Mouse (Mus musculus) spleen, adult 2 months (tissue): ENCODE results near the gene Pdia3. TPM values are rescaled to one million over a fixed set of nuclear protein-coding genes. Genes with fewer than 3 reads are reported as not detected.

Source experiments
- DNase-seq, 2 experiments: peaks; one replicate each; pipeline versions ENCODE4 v3.0.0 to v3.0.0-alpha.2; 2012 to 2021; ENCODE audit warnings: low spot score in 2 of 2, low read depth in 1 of 2
- H3K27ac ChIP-seq: fragments of 200-500 bp; 2 replicates; pipeline ENCODE4 v1.5.1; 2012; ENCODE audit warnings: low read length, inconsistent platforms; ENCODE audit not compliant: insufficient read depth
- H3K27me3 ChIP-seq: fragments of 200-500 bp; 2 replicates; pipeline ENCODE4 v1.6.1; 2012; ENCODE audit warnings: mild to moderate bottlenecking, moderate library complexity, low read length, inconsistent platforms; ENCODE audit not compliant: control insufficient read depth, insufficient read depth
- H3K36me3 ChIP-seq: fragments of 200-500 bp; 2 replicates; pipeline ENCODE4 v1.6.1; 2012; ENCODE audit warnings: mild to moderate bottlenecking, low read length, inconsistent platforms; ENCODE audit not compliant: control insufficient read depth, insufficient read depth
- H3K4me1 ChIP-seq: fragments of 200-500 bp; 2 replicates; pipeline ENCODE4 v1.6.1; 2011; ENCODE audit warnings: inconsistent platforms; ENCODE audit not compliant: control insufficient read depth, insufficient read depth, insufficient read length
- H3K4me3 ChIP-seq: fragments of 200-500 bp; 2 replicates; pipeline ENCODE4 v1.5.1; 2011; ENCODE audit warnings: mild to moderate bottlenecking, inconsistent platforms; ENCODE audit not compliant: insufficient read depth, insufficient read length; ENCODE audit errors: extremely low read depth
- CTCF ChIP-seq: fragments of 200-500 bp; IDR thresholded peaks from 2 replicates; pipeline ENCODE4 v1.5.1; 2011; ENCODE audit warnings: mild to moderate bottlenecking, inconsistent platforms; ENCODE audit not compliant: insufficient read depth, insufficient read length, insufficient replicate concordance; ENCODE audit errors: extremely low read depth
- POLR2A ChIP-seq: fragments of 200-500 bp; IDR thresholded peaks from 2 replicates; pipeline ENCODE4 v1.6.1; 2011; ENCODE audit warnings: low read depth, low read length, inconsistent platforms
- WGBS: fragments of 180-500 bp; shearing (Covaris S2); methylation state at CpG from one replicate; pipeline ENCODE4 v1.1.7; 2018; 5-methylcytosine and 5-hydroxymethylcytosine counted together
- polyA plus RNA-seq: library from polyadenylated mRNA; depleted of rRNA; stranded (reverse); fragments of >200 nt; gene quantifications from 2 replicates; pipeline ENCODE4 v1.2.3, GENCODE M21; 2012

Pdia3 gene
- polyA plus RNA-seq, 1 experiment = 214 TPM

- H3K4me1 ChIP-seq = no peaks in the 10 kb centered on the region; the same call in 1 of the 2 replicates
- no peak overlapping the region for H3K4me3 ChIP-seq
- DNase-seq = no peak
- H3K36me3 ChIP-seq = peaks cover 11% of the 10 kb centered on the region
- WGBS = 79% methylated on average over 3 of the region's 3 CpGs
- H3K27me3 ChIP-seq = no peaks in the 10 kb centered on the region
- TF ChIP-seq CTCF (no peak), POLR2A (no peak)
- H3K27ac ChIP-seq = no peak overlapping the region
Measured at GRCm38 (mm10) chr2:121418476-121418875, 4.9 kb downstream of the Pdia3 start.

DNA sequence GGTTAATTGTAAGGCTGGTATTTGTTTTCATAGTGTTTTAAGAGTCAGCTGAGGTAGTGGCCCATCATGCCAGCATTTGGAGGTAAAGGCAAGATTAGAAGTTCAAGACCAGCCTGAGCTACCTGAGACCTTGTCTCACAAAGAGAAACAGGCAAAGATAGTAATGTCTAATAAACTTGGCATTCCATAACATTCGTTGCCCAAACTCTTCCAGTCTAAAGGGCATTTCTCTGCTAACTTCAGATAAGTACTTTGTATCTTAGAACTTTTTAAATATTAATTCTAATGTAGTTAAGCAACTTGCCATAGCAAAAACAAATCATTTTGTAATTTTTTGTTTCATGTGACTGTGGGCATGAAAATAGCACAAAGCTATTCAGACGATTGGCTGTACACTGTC lies 9.6 kb downstream of the Pdia3 start:
- no peak for TF ChIP-seq CTCF
- TF ChIP-seq POLR2A = no peak
- H3K4me1 ChIP-seq = no peaks in the 10 kb centered on the region
- no peak overlapping the region for H3K4me3 ChIP-seq
- no peaks in the 10 kb centered on the region for H3K27me3 ChIP-seq
- no peak overlapping the region for H3K27ac ChIP-seq
- 76% methylated on average over 2 of the region's 2 CpGs for WGBS
- H3K36me3 ChIP-seq = peaks cover 13% of the 10 kb centered on the region
- DNase-seq = no peak

DNA sequence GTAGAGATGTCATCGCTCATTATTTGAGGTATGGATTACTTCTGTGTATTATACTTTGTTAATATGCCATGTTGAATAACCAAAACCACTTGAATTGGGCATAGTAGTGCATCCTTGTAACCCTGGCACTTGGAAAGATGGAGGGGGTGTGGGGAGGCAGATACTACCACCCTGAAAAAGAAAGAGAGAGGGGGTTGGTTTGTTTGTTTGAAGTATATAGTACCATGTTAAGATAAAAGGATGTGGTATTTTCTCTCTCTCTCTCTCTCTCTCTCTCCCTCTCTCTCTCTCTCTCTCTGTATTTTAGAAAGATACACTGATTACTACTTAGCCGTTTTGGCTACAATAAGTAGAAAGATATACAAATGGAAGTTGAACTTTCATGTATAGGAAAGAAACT lies 12.3 kb downstream of the Pdia3 start:
- DNase-seq = no peak
- WGBS = 85% methylated on average over 2 of the region's 2 CpGs
- H3K4me1 ChIP-seq = no peaks in the 10 kb centered on the region
- H3K36me3 ChIP-seq = peaks cover 23% of the 10 kb centered on the region
- TF ChIP-seq POLR2A = no peak
- TF ChIP-seq CTCF = no peak
- no peaks in the 10 kb centered on the region for H3K27me3 ChIP-seq
- no peak overlapping the region for H3K27ac ChIP-seq
- H3K4me3 ChIP-seq = no peak overlapping the region

GRCm38 (mm10) chr2:121434854-121435253 lies 21.3 kb downstream of the Pdia3 start:
- TF ChIP-seq POLR2A = no peak
- TF ChIP-seq CTCF = no peak
- no peaks in the 10 kb centered on the region for H3K4me1 ChIP-seq
- no peak overlapping the region for H3K27ac ChIP-seq
- H3K27me3 ChIP-seq = no peaks in the 10 kb centered on the region
- H3K4me3 ChIP-seq = no peak overlapping the region
- WGBS = 98% methylated on average over 1 of the region's 1 CpGs
- DNase-seq = peak in 1 of 2 experiments; percentile 28
- peaks cover 56% of the 10 kb centered on the region for H3K36me3 ChIP-seq

DNA sequence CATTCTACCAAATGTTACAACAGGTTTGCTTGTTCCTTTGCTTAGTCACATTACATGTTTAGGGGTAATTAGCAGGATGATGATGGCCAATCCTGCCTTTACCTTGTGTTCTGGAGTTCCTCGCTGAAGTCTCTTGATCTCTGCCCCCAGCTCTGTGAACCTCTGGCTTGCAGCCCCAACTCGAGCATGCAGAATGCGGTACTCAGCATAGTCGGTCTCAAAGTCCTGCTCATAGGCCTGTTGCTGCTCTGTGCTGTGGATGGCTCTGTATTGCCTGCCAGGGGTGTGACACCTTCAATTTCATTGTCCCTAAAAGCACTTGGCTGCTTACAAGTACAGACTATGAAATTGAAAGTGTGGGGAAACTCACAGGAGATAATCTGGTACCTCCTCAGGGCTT lies 26.2 kb downstream of the Pdia3 start:
- 84% methylated on average over 4 of the region's 4 CpGs for WGBS
- Histone ChIP-seq H3K36me3 (peaks cover 19% of the 10 kb centered on the region), H3K4me3 (no peak overlapping the region), H3K27ac (no peak overlapping the region), H3K27me3 (no peaks in the 10 kb centered on the region), H3K4me1 (peaks cover 5% of the 10 kb centered on the region; the same call in 1 of the 2 replicates)
- DNase-seq = no peak
- TF ChIP-seq CTCF = no peak
- TF ChIP-seq POLR2A = no peak

GRCm38 (mm10) chr2:121440834-121441605 lies 27.4 kb downstream of the Pdia3 start:
- Histone ChIP-seq H3K27me3 (no peaks in the 10 kb centered on the region), H3K4me1 (peaks cover 5% of the 10 kb centered on the region; the same call in 1 of the 2 replicates), H3K4me3 (no peak overlapping the region), H3K36me3 (peaks cover 12% of the 10 kb centered on the region), H3K27ac (no peak overlapping the region)
- 74% methylated on average over 5 of the region's 5 CpGs for WGBS
- no peak for DNase-seq
- TF ChIP-seq POLR2A (no peak), CTCF (no peak)

DNA sequence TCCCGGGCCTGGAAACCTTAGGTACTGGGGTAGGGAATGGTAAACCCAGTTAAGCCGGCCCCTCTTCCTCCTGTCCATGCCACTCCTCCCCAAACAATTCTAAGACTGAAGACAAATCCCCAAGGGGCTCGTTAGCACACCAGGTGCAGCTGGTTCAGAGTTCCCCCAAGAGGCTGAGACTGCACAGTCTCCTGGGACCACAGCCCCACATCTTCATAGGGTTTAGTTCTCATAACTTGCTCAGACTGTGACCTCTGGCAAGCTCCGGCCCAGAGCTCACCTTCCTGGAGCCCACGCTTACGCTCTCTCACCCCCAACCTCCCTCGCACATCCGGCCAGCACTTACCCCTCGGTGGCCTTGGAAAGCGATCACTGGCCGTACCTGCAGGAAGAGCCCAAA lies 28.2 kb downstream of the Pdia3 start:
- peaks cover 11% of the 10 kb centered on the region for H3K36me3 ChIP-seq
- peaks cover 5% of the 10 kb centered on the region; the same call in 1 of the 2 replicates for H3K4me1 ChIP-seq
- peak; percentile 74 to 76 for DNase-seq
- 14% methylated on average over 11 of the region's 11 CpGs for WGBS
- H3K4me3 ChIP-seq = peak overlapping the region; percentile 69
- TF ChIP-seq CTCF (no peak), POLR2A (no peak)
- H3K27ac ChIP-seq = peak overlapping the region; percentile 57
- no peaks in the 10 kb centered on the region for H3K27me3 ChIP-seq
